ENCODE assay signal across 24 mouse cellular contexts in genomic region chr10:37212350-37213035, GRCm38 (mm10).
"Had no signal": no experiment of that assay in that cellular context is flagged by ENCODE, and none has a peak within 500 bp of the region (broad histone marks: within the 10 kb centered on the region; RNA-seq: fewer than 3 reads in every experiment).

No protein-coding gene starts in this region.

- H3K4me1 ChIP-seq: kidney, embryonic 15.5 days; limb, embryonic 12.5 days; limb, embryonic 15.5 days; midbrain, embryonic 15.5 days; neural tube, embryonic 12.5 days; neural tube, embryonic 15.5 days had no signal

- ATAC-seq: midbrain, embryonic 15.5 days had no signal

- H3K27me3 ChIP-seq: kidney, embryonic 15.5 days; limb, embryonic 12.5 days; limb, embryonic 15.5 days; liver, embryonic 13.5 days; midbrain, embryonic 15.5 days; neural tube, embryonic 12.5 days; neural tube, embryonic 15.5 days had no signal

- H3K9ac ChIP-seq: kidney, embryonic 15.5 days; limb, embryonic 12.5 days; limb, embryonic 15.5 days; liver, embryonic 13.5 days; midbrain, embryonic 15.5 days; neural tube, embryonic 12.5 days; neural tube, embryonic 15.5 days had no signal

- H3K36me3 ChIP-seq: kidney, embryonic 15.5 days; limb, embryonic 12.5 days; limb, embryonic 15.5 days; liver, embryonic 13.5 days; midbrain, embryonic 15.5 days; neural tube, embryonic 12.5 days; neural tube, embryonic 15.5 days had no signal

- H3K27ac ChIP-seq: kidney, embryonic 15.5 days; left cerebral cortex, adult 2 months; limb, embryonic 12.5 days; limb, embryonic 15.5 days; liver, embryonic 13.5 days; midbrain, embryonic 15.5 days; neural tube, embryonic 12.5 days; neural tube, embryonic 15.5 days; stomach, postnatal 0 days had no signal

- H3K9me3 ChIP-seq: kidney, embryonic 15.5 days; limb, embryonic 15.5 days; liver, embryonic 13.5 days; midbrain, embryonic 15.5 days; neural tube, embryonic 12.5 days; neural tube, embryonic 15.5 days had no signal

- DNase-seq: kidney, adult 8-10 months; kidney, postnatal 10 days; kidney, postnatal 36 days; layer of hippocampus, postnatal 36 days; left cerebral cortex, postnatal 4 days; liver, embryonic 13.5 days; lung, adult 2 months; lung, postnatal 14 days; lung, postnatal 4 days; right cerebral cortex, adult 18-20 months; right cerebral cortex, postnatal 14 days; right cerebral cortex, postnatal 4 days; thymus, adult 2 months; thymus, postnatal 14 days; thymus, postnatal 4 days had no signal

- H3K4me2 ChIP-seq: kidney, embryonic 15.5 days; limb, embryonic 12.5 days; limb, embryonic 15.5 days; liver, embryonic 13.5 days; midbrain, embryonic 11.5 days; midbrain, embryonic 15.5 days; neural tube, embryonic 12.5 days; neural tube, embryonic 15.5 days had no signal

- H3K4me3 ChIP-seq: kidney, embryonic 15.5 days; left cerebral cortex, adult 2 months; limb, embryonic 12.5 days; limb, embryonic 15.5 days; liver, embryonic 13.5 days; midbrain, embryonic 15.5 days; neural tube, embryonic 12.5 days; neural tube, embryonic 15.5 days had no signal
